Mouse (Mus musculus) hindbrain, embryonic 16.5 days (tissue): ENCODE results near the gene Abi3bp. TPM values are rescaled to one million over a fixed set of nuclear protein-coding genes. Genes with fewer than 3 reads are reported as not detected.

Experiments used
- ATAC-seq: fragments of 200-750 bp; cut with Nextera tagmentation; 2 replicates; pipeline ENCODE4 v1.8.0; 2017; ENCODE audit warnings: moderate TSS enrichment, moderate library complexity
- H3K27ac ChIP-seq: fragments of 300-500 bp; sonication (generic); 2 replicates; pipeline ENCODE4 v1.5.1; 2014; ENCODE audit warnings: low read depth, mild to moderate bottlenecking, control low read depth, low read length, moderate library complexity
- H3K27me3 ChIP-seq: fragments of 300-500 bp; sonication (generic); replicated peaks from 2 replicates; pipeline ENCODE4 v1.6.1; 2014; ENCODE audit warnings: low read length; ENCODE audit not compliant: control insufficient read depth, insufficient read depth
- H3K36me3 ChIP-seq: fragments of 300-500 bp; sonication (generic); 2 replicates; pipeline ENCODE4 v1.6.1; 2014; ENCODE audit warnings: mild to moderate bottlenecking, low read length, moderate library complexity, mixed read lengths; ENCODE audit not compliant: control insufficient read depth, insufficient read depth
- H3K4me1 ChIP-seq: fragments of 300-500 bp; sonication (generic); 2 replicates; pipeline ENCODE4 v1.6.1; 2014; ENCODE audit warnings: low read depth, low read length; ENCODE audit not compliant: control insufficient read depth, insufficient read depth
- H3K4me2 ChIP-seq: fragments of 300-500 bp; sonication (generic); 2 replicates; pipeline ENCODE4 v1.6.1; 2014; ENCODE audit warnings: mild to moderate bottlenecking, low read length, control low read depth, moderate library complexity
- H3K4me3 ChIP-seq: fragments of 300-500 bp; sonication (generic); 2 replicates; pipeline ENCODE4 v1.5.1; 2014; ENCODE audit warnings: mild to moderate bottlenecking, low read length, control low read depth, moderate library complexity
- H3K9ac ChIP-seq: fragments of 300-500 bp; sonication (generic); 2 replicates; pipeline ENCODE4 v1.6.1; 2014; ENCODE audit warnings: low read depth, mild to moderate bottlenecking, control low read depth, low read length, moderate library complexity
- H3K9me3 ChIP-seq: fragments of 300-500 bp; sonication (generic); 2 replicates; pipeline ENCODE4 v1.6.1; 2014; ENCODE audit warnings: mild to moderate bottlenecking, low read length, moderate library complexity; ENCODE audit not compliant: control insufficient read depth
- WGBS: fragments of 180-500 bp; shearing (Covaris S2); extraction: QIAGEN DNeasy Blood & Tissue Kit; methylation state at CpG from one replicate; pipeline ENCODE4 v1.1.7; 2014; 5-methylcytosine and 5-hydroxymethylcytosine counted together
- polyA plus RNA-seq: library from polyadenylated mRNA; unstranded; fragments of >200 nt; fragmentation: Nextera tagmentation; extraction: Ambion mirVana; gene quantifications from 2 replicates; pipeline ENCODE4 v1.2.1, GENCODE M21; 2015

Abi3bp gene
- polyA plus RNA-seq, 1 experiment from 2014 or later = 0.63 TPM

GRCm38 (mm10) chr16:56473160-56473559, 4.5 kb upstream of the Abi3bp start:
- Histone ChIP-seq H3K36me3 (no peaks in the 10 kb centered on the region), H3K4me2 (no peak overlapping the region), H3K4me3 (no peak overlapping the region), H3K27me3 (no peaks in the 10 kb centered on the region), H3K27ac (no peak overlapping the region), H3K4me1 (no peaks in the 10 kb centered on the region), H3K9ac (no peak overlapping the region), H3K9me3 (no peaks in the 10 kb centered on the region)
- WGBS = 94% methylated on average over 2 of the region's 2 CpGs
- ATAC-seq = no peak

- Histone ChIP-seq H3K9ac (no peak overlapping the region), H3K27me3 (no peaks in the 10 kb centered on the region), H3K4me2 (no peak overlapping the region), H3K4me3 (no peak overlapping the region), H3K9me3 (no peaks in the 10 kb centered on the region), H3K27ac (no peak overlapping the region), H3K36me3 (no peaks in the 10 kb centered on the region), H3K4me1 (no peaks in the 10 kb centered on the region)
- ATAC-seq = no peak
- 81% methylated on average over 5 of the region's 5 CpGs for WGBS
Measured at GRCm38 (mm10) chr16:56475676-56476075, 2.0 kb upstream of the Abi3bp start.

- H3K4me1 ChIP-seq = no peaks in the 10 kb centered on the region
- no peaks in the 10 kb centered on the region for H3K9me3 ChIP-seq
- no peaks in the 10 kb centered on the region for H3K36me3 ChIP-seq
- H3K27me3 ChIP-seq = no peaks in the 10 kb centered on the region
- peak overlapping the region; percentile 18; the same call in 1 of the 2 replicates for H3K4me3 ChIP-seq
- H3K27ac ChIP-seq = no peak overlapping the region
- H3K9ac ChIP-seq = no peak overlapping the region
- H3K4me2 ChIP-seq = peak overlapping the region; percentile 28
- ATAC-seq = no peak
- 64% methylated on average over 12 of the region's 12 CpGs for WGBS
Measured at GRCm38 (mm10) chr16:56478575-56479191, 1.0 kb downstream of the Abi3bp start.

- 96% methylated on average over 10 of the region's 10 CpGs for WGBS
- Histone ChIP-seq H3K27me3 (no peaks in the 10 kb centered on the region), H3K4me2 (no peak overlapping the region), H3K9ac (no peak overlapping the region), H3K9me3 (no peaks in the 10 kb centered on the region), H3K4me3 (no peak overlapping the region), H3K4me1 (no peaks in the 10 kb centered on the region), H3K36me3 (no peaks in the 10 kb centered on the region), H3K27ac (no peak overlapping the region)
- no peak for ATAC-seq
Measured at GRCm38 (mm10) chr16:56483466-56483865, 5.8 kb downstream of the Abi3bp start.

GRCm38 (mm10) chr16:56486461-56486860, 8.8 kb downstream of the Abi3bp start:
- 26% methylated on average over 4 of the region's 4 CpGs for WGBS
- no peak overlapping the region for H3K27ac ChIP-seq
- no peaks in the 10 kb centered on the region for H3K36me3 ChIP-seq
- no peak overlapping the region for H3K4me3 ChIP-seq
- no peak overlapping the region for H3K9ac ChIP-seq
- no peak for ATAC-seq
- H3K4me2 ChIP-seq = no peak overlapping the region
- no peaks in the 10 kb centered on the region for H3K4me1 ChIP-seq
- no peaks in the 10 kb centered on the region for H3K9me3 ChIP-seq
- no peaks in the 10 kb centered on the region for H3K27me3 ChIP-seq

- no peaks in the 10 kb centered on the region for H3K9me3 ChIP-seq
- 81% methylated on average over 3 of the region's 3 CpGs for WGBS
- H3K9ac ChIP-seq = no peak overlapping the region
- no peak overlapping the region for H3K27ac ChIP-seq
- no peaks in the 10 kb centered on the region for H3K27me3 ChIP-seq
- no peak for ATAC-seq
- no peaks in the 10 kb centered on the region for H3K36me3 ChIP-seq
- H3K4me1 ChIP-seq = no peaks in the 10 kb centered on the region
- H3K4me2 ChIP-seq = no peak overlapping the region
- H3K4me3 ChIP-seq = no peak overlapping the region
Measured at GRCm38 (mm10) chr16:56490861-56491260, 13.2 kb downstream of the Abi3bp start.

GRCm38 (mm10) chr16:56495266-56495665, 17.6 kb downstream of the Abi3bp start:
- no peaks in the 10 kb centered on the region for H3K36me3 ChIP-seq
- no peak for ATAC-seq
- no peak overlapping the region for H3K9ac ChIP-seq
- WGBS = 80% methylated on average over 4 of the region's 4 CpGs
- H3K27me3 ChIP-seq = no peaks in the 10 kb centered on the region
- no peaks in the 10 kb centered on the region for H3K9me3 ChIP-seq
- H3K4me2 ChIP-seq = no peak overlapping the region
- H3K4me1 ChIP-seq = no peaks in the 10 kb centered on the region
- no peak overlapping the region for H3K4me3 ChIP-seq
- no peak overlapping the region for H3K27ac ChIP-seq

GRCm38 (mm10) chr16:56496743-56497142, 19.1 kb downstream of the Abi3bp start:
- no peak overlapping the region for H3K27ac ChIP-seq

GRCm38 (mm10) chr16:56498680-56499079, 21.0 kb downstream of the Abi3bp start:
- 73% methylated on average over 1 of the region's 1 CpGs for WGBS
- no peak for ATAC-seq
- Histone ChIP-seq H3K27me3 (no peaks in the 10 kb centered on the region), H3K4me2 (no peak overlapping the region), H3K9ac (no peak overlapping the region), H3K27ac (no peak overlapping the region), H3K9me3 (no peaks in the 10 kb centered on the region), H3K36me3 (no peaks in the 10 kb centered on the region), H3K4me1 (no peaks in the 10 kb centered on the region), H3K4me3 (no peak overlapping the region)

More at GRCm38 (mm10) chr16:56496743-56497142, 19.1 kb downstream of the Abi3bp start:
- Histone ChIP-seq H3K36me3 (no peaks in the 10 kb centered on the region), H3K4me2 (no peak overlapping the region), H3K9ac (no peak overlapping the region), H3K4me1 (no peaks in the 10 kb centered on the region), H3K9me3 (no peaks in the 10 kb centered on the region), H3K27me3 (no peaks in the 10 kb centered on the region), H3K4me3 (no peak overlapping the region)
- WGBS = 53% methylated on average over 4 of the region's 4 CpGs
- no peak for ATAC-seq
